Mouse (Mus musculus): ENCODE measurements around the gene Tcf12. TPM values are rescaled to one million over a fixed set of nuclear protein-coding genes. Genes with fewer than 3 reads are reported as not detected.

Tcf12 gene
- polyA plus RNA-seq, 1 experiment from 2014 or later, result 47.4 TPM

DNA sequence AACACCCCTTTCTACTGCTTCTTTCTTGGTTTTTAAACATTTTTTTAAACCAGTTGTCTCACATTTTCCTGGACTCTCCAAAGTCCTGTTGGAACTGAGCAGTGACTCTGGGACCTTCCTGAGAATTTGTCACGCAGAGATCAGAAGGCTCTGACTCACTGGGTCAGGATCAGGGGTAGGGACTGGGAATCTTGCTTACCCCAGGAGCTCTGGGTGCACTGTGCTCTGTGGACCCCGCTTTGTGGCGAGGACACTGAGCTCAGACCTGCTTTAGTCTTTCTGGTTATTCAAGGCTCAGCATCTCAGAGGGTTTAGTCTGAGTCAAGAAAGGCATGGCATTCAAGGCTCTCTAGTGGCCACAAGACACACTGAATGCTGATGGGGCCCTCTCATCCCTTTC is 281.9 kb downstream of the Tcf12 start:
- H3K4me3 ChIP-seq (replicated peaks; ENCODE audit: low read depth, low read length), result no peak overlapping the region
- H3K36me3 ChIP-seq (ENCODE audit: insufficient read depth, low read length), result no peaks in the 10 kb centered on the region
- TF ChIP-seq CTCF (IDR thresholded peaks at IDR 0.05; ENCODE audit: low read depth), result no peak
- ATAC-seq (replicated peaks; ENCODE audit: low FRiP score, low read depth) (no peak), DNase-seq (ENCODE audit: low spot score) (no peak)
- H3K27ac ChIP-seq, result no peak overlapping the region
- no peaks in the 10 kb centered on the region for H3K27me3 ChIP-seq (ENCODE audit: insufficient read depth, low read length)
- H3K9me3 ChIP-seq (replicated peaks; ENCODE audit: low read length), result no peaks in the 10 kb centered on the region
- H3K4me1 ChIP-seq (replicated peaks; ENCODE audit: insufficient read depth, low read length), result no peaks in the 10 kb centered on the region; the same call in 1 of the 2 replicates
- H3K4me2 ChIP-seq (ENCODE audit: low read length), result no peak overlapping the region
- 88% methylated on average over 3 of the region's 3 CpGs for WGBS
- H3K9ac ChIP-seq (ENCODE audit: low read depth, low read length), result no peak overlapping the region

DNA sequence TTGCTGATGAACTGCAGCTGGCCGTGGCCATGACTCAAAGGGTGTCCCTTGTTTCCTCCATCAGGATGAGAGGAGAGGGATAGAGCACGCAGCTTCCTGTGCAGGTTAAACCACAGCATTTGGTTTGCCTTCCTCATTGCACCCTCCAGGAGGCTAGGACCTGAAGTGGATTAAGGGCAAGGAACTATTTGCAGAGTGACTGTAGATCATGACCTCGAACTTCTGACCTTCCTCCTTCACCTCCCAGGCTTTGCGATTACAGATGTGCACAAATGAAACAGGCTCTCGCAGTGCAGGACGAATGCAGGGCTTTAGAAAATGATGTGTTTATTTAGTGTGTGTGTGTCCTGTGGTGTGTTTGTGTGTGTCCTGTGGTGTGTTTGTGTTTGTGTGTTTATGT is 282.5 kb downstream of the Tcf12 start:
- TF ChIP-seq CTCF (IDR thresholded peaks at IDR 0.05; ENCODE audit: low read depth), result no peak
- Histone ChIP-seq H3K36me3 (ENCODE audit: insufficient read depth, low read length) (no peaks in the 10 kb centered on the region), H3K27me3 (ENCODE audit: insufficient read depth, low read length) (no peaks in the 10 kb centered on the region), H3K27ac (no peak overlapping the region), H3K4me3 (replicated peaks; ENCODE audit: low read depth, low read length) (no peak overlapping the region), H3K4me2 (ENCODE audit: low read length) (no peak overlapping the region), H3K4me1 (replicated peaks; ENCODE audit: insufficient read depth, low read length) (no peaks in the 10 kb centered on the region), H3K9me3 (replicated peaks; ENCODE audit: low read length) (no peaks in the 10 kb centered on the region), H3K9ac (ENCODE audit: low read depth, low read length) (no peak overlapping the region)
- 45% methylated on average over 6 of the region's 6 CpGs for WGBS
- ATAC-seq (replicated peaks; ENCODE audit: low FRiP score, low read depth) (no peak), DNase-seq (ENCODE audit: low spot score) (no peak)

DNA sequence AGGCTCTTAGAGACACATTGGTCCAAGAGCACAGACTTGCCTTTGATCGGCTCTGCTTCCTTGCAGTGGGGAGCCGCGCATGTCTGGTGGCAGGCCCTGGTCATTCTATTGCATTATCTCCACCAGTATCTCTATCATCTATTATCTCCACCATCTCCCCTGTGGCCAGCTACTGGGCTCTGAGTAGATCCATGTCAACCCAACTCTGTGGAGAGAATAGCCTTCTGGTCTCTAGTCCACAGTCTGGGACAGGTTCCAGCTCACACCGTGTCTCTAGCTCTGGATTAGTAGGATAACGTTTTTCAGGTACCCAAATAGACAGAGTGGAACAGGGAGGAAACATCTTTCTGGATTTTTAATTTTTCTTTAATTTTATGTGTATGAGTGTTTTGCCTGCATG is 284.3 kb downstream of the Tcf12 start:
- Histone ChIP-seq H3K9me3 (replicated peaks; ENCODE audit: low read length) (no peaks in the 10 kb centered on the region), H3K4me2 (ENCODE audit: low read length) (no peak overlapping the region), H3K27ac (no peak overlapping the region), H3K9ac (ENCODE audit: low read depth, low read length) (no peak overlapping the region), H3K4me1 (replicated peaks; ENCODE audit: insufficient read depth, low read length) (no peaks in the 10 kb centered on the region), H3K4me3 (replicated peaks; ENCODE audit: low read depth, low read length) (no peak overlapping the region), H3K36me3 (ENCODE audit: insufficient read depth, low read length) (no peaks in the 10 kb centered on the region), H3K27me3 (ENCODE audit: insufficient read depth, low read length) (no peaks in the 10 kb centered on the region)
- WGBS, result 90% methylated on average over 5 of the region's 5 CpGs
- no peak for DNase-seq (ENCODE audit: low spot score)
- TF ChIP-seq CTCF (IDR thresholded peaks at IDR 0.05; ENCODE audit: low read depth), result no peak
- no peak for ATAC-seq (replicated peaks; ENCODE audit: low FRiP score, low read depth)

DNA sequence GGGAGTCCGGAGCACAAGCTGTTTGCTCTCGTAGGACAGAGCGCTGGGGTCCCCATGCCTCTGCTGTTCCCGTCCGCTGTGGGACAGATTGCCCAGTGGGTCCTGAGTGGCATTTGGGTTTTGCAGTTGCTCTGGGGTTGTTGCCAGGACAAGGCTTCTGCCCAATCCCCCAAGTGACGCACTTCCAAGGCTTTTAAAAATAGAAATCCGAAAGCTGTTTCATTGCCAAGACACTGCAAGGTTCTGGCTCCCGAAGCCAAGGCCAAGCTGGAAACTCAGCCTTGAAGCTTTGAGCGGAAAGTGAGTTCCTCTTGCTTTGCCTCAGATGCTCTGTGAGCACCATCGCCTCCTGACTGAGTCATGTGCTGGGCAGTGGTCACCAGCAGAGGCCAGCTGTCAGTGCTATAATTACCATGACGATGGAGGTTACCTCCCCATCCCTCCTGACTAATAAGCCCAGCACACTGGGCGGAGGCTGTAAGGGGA is 285.6 kb downstream of the Tcf12 start:
- Histone ChIP-seq H3K27ac (no peak overlapping the region), H3K36me3 (ENCODE audit: insufficient read depth, low read length) (no peaks in the 10 kb centered on the region), H3K27me3 (ENCODE audit: insufficient read depth, low read length) (no peaks in the 10 kb centered on the region), H3K4me3 (replicated peaks; ENCODE audit: low read depth, low read length) (no peak overlapping the region), H3K9ac (ENCODE audit: low read depth, low read length) (no peak overlapping the region), H3K4me1 (replicated peaks; ENCODE audit: insufficient read depth, low read length) (no peaks in the 10 kb centered on the region), H3K9me3 (replicated peaks; ENCODE audit: low read length) (no peaks in the 10 kb centered on the region), H3K4me2 (ENCODE audit: low read length) (no peak overlapping the region)
- WGBS, result 45% methylated on average over 12 of the region's 12 CpGs
- ATAC-seq (replicated peaks; ENCODE audit: low FRiP score, low read depth) (no peak; the same call in 1 of the 2 replicates), DNase-seq (ENCODE audit: low spot score) (peak; percentile 34)
- TF ChIP-seq CTCF (IDR thresholded peaks at IDR 0.05; ENCODE audit: low read depth), result no peak

DNA sequence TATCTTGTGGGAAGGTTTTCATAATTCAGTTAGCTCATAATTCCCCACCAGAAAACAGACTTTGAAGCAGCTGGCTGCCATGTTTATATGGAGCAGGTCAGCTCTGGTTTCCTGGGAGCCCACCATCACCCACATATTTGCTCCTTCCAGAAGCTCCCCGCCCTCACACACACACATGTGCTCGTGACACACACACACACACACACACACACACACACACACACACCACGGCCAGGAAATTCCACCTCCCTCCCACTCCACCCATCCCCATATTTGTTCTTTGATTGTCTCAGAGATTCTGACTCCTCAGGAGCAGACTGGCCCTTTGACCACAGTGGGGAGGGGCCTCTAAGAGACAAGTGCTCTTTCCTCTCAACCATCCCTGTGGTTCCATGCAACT is 289.7 kb downstream of the Tcf12 start:
- no peak overlapping the region for H3K4me3 ChIP-seq (replicated peaks; ENCODE audit: low read depth, low read length)
- no peaks in the 10 kb centered on the region for H3K9me3 ChIP-seq (replicated peaks; ENCODE audit: low read length)
- H3K27ac ChIP-seq, result no peak overlapping the region
- no peak overlapping the region for H3K9ac ChIP-seq (ENCODE audit: low read depth, low read length)
- DNase-seq (ENCODE audit: low spot score) (no peak), ATAC-seq (replicated peaks; ENCODE audit: low FRiP score, low read depth) (no peak)
- no peaks in the 10 kb centered on the region for H3K27me3 ChIP-seq (ENCODE audit: insufficient read depth, low read length)
- H3K36me3 ChIP-seq (ENCODE audit: insufficient read depth, low read length), result no peaks in the 10 kb centered on the region
- TF ChIP-seq CTCF (IDR thresholded peaks at IDR 0.05; ENCODE audit: low read depth), result no peak
- H3K4me2 ChIP-seq (ENCODE audit: low read length), result no peak overlapping the region
- 87% methylated on average over 3 of the region's 3 CpGs for WGBS
- H3K4me1 ChIP-seq (replicated peaks; ENCODE audit: insufficient read depth, low read length), result no peaks in the 10 kb centered on the region

DNA sequence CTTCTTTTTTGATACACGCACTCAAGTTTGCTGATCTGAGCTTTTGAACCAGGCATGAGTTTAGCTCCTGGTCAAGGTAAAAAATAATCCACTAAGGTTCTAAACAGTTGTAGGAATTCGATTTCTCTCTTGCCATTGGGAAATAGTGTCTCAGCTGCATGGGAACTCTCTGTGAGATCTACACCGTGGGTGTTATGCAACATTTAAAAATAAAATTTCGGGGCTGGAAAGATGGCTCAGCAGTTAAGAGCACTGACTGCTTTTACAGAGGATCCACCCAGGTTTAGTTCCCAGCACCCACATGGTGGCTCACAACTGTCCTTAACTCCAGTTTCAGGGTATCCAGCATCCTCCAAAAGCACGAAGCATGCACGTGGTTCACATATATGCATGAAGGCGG is 293.2 kb downstream of the Tcf12 start:
- H3K27ac ChIP-seq, result no peak overlapping the region
- no peak overlapping the region for H3K4me3 ChIP-seq (replicated peaks; ENCODE audit: low read depth, low read length)
- H3K9me3 ChIP-seq (replicated peaks; ENCODE audit: low read length), result no peaks in the 10 kb centered on the region
- H3K4me1 ChIP-seq (replicated peaks; ENCODE audit: insufficient read depth, low read length), result no peaks in the 10 kb centered on the region
- no peak overlapping the region for H3K4me2 ChIP-seq (ENCODE audit: low read length)
- WGBS, result 89% methylated on average over 7 of the region's 7 CpGs
- no peaks in the 10 kb centered on the region for H3K36me3 ChIP-seq (ENCODE audit: insufficient read depth, low read length)
- DNase-seq (ENCODE audit: low spot score), result no peak
- ATAC-seq (replicated peaks; ENCODE audit: low FRiP score, low read depth), result no peak
- TF ChIP-seq CTCF (IDR thresholded peaks at IDR 0.05; ENCODE audit: low read depth), result no peak
- H3K27me3 ChIP-seq (ENCODE audit: insufficient read depth, low read length), result no peaks in the 10 kb centered on the region
- H3K9ac ChIP-seq (ENCODE audit: low read depth, low read length), result no peak overlapping the region

DNA sequence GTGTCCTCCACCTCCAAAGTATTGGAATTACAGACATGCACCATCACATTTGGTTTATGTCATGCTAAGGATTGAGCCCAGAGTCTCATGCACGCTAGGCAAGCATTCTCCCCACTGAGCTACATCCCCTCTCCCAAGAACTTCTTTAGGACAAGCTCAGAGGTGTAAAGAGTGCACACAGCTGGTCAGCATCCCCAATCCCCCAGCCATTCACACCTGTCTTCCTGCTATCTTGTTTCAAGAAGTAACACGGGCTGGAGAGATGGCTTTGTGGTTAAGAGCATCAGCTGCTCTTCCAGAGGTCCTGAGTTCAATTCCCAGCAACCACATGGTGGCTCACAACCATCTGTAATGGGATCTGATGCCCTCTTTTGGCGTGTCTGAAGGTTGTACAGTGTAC is 295.6 kb downstream of the Tcf12 start:
- Histone ChIP-seq H3K4me3 (replicated peaks; ENCODE audit: low read depth, low read length) (no peak overlapping the region), H3K4me1 (replicated peaks; ENCODE audit: insufficient read depth, low read length) (0 out of 2 replicates have a peak, but pooled peaks cover 5% of the 10 kb centered on the region), H3K27me3 (ENCODE audit: insufficient read depth, low read length) (no peaks in the 10 kb centered on the region)

More for the DNA sequence above, 295.6 kb downstream of the Tcf12 start:
- Histone ChIP-seq H3K9ac (ENCODE audit: low read depth, low read length) (no peak overlapping the region), H3K4me2 (ENCODE audit: low read length) (no peak overlapping the region), H3K27ac (no peak overlapping the region), H3K36me3 (ENCODE audit: insufficient read depth, low read length) (no peaks in the 10 kb centered on the region), H3K9me3 (replicated peaks; ENCODE audit: low read length) (no peaks in the 10 kb centered on the region)
- TF ChIP-seq CTCF (IDR thresholded peaks at IDR 0.05; ENCODE audit: low read depth), result no peak
- no peak for DNase-seq (ENCODE audit: low spot score)
- WGBS, result 42% methylated on average over 3 of the region's 3 CpGs
- no peak for ATAC-seq (replicated peaks; ENCODE audit: low FRiP score, low read depth)

All from kidney, postnatal 0 days (tissue).